Mouse (Mus musculus) lung, postnatal 0 days (tissue): ENCODE results near the gene Mrpl53. TPM values are rescaled to one million over a fixed set of nuclear protein-coding genes. Genes with fewer than 3 reads are reported as not detected.

ENCODE experiments used
- ATAC-seq: fragments of 200-750 bp; cut with Nextera tagmentation; 2 replicates; pipeline ENCODE4 v1.8.0; 2017; ENCODE audit warnings: moderate library complexity
- DNase-seq: peaks from one replicate; pipeline ENCODE4 v3.0.0-alpha.2; 2016; ENCODE audit warnings: low spot score
- H3K27ac ChIP-seq: fragments of 300-500 bp; sonication (generic); 2 replicates; pipeline ENCODE4 v1.5.1; 2014; ENCODE audit warnings: antibody characterized with exemption, mild to moderate bottlenecking, low read length, mixed read lengths
- H3K27me3 ChIP-seq: fragments of 300-500 bp; sonication (generic); replicated peaks from 2 replicates; pipeline ENCODE4 v1.6.1; 2014; ENCODE audit warnings: low read length, mixed read lengths; ENCODE audit not compliant: insufficient read depth
- H3K36me3 ChIP-seq: fragments of 300-500 bp; sonication (generic); 2 replicates; pipeline ENCODE4 v1.6.1; 2014; ENCODE audit warnings: low read length, mixed read lengths; ENCODE audit not compliant: insufficient read depth
- H3K4me1 ChIP-seq: fragments of 300-500 bp; sonication (generic); 2 replicates; pipeline ENCODE4 v1.6.1; 2014; ENCODE audit warnings: antibody characterized with exemption, low read depth, low read length, mixed read lengths; ENCODE audit not compliant: insufficient read depth
- H3K4me2 ChIP-seq: fragments of 300-500 bp; sonication (generic); replicated peaks from 2 replicates; pipeline ENCODE4 v1.6.1; 2014; ENCODE audit warnings: low read depth, mild to moderate bottlenecking, low read length, moderate library complexity, mixed read lengths
- H3K4me3 ChIP-seq: fragments of 300-500 bp; sonication (generic); 2 replicates; pipeline ENCODE4 v1.5.1; 2014; ENCODE audit warnings: low read depth, low read length
- H3K9ac ChIP-seq: fragments of 300-500 bp; sonication (generic); replicated peaks from 2 replicates; pipeline ENCODE4 v1.6.1; 2014; ENCODE audit warnings: low read depth, mild to moderate bottlenecking
- H3K9me3 ChIP-seq: fragments of 300-500 bp; sonication (generic); 2 replicates; pipeline ENCODE4 v1.6.1; 2016; ENCODE audit warnings: low read length, mixed read lengths
- CTCF ChIP-seq: IDR thresholded peaks from 2 replicates; pipeline ENCODE4 v1.5.1; 2016; ENCODE audit warnings: antibody characterized with exemption, mild to moderate bottlenecking
- EP300 ChIP-seq: IDR thresholded peaks from 2 replicates; pipeline ENCODE4 v1.6.1; 2016; ENCODE audit warnings: antibody characterized with exemption, mild to moderate bottlenecking, control low read depth
- WGBS: fragments of 180-500 bp; shearing (Covaris S2); extraction: QIAGEN DNeasy Blood & Tissue Kit; methylation state at CpG from one replicate; pipeline ENCODE4 v1.1.7; 2014; 5-methylcytosine and 5-hydroxymethylcytosine counted together
- polyA plus RNA-seq: library from polyadenylated mRNA; unstranded; fragments of >200 nt; fragmentation: Nextera tagmentation; extraction: Ambion mirVana; gene quantifications from 2 replicates; pipeline ENCODE4 v1.2.1, GENCODE M21; 2015

Mrpl53 gene
- polyA plus RNA-seq, 1 experiment from 2014 or later = 128 TPM

GRCm38 (mm10) chr6:83127419-83127818, 18.6 kb downstream of the Mrpl53 start:
- Histone ChIP-seq H3K36me3 (no peaks in the 10 kb centered on the region), H3K4me1 (peaks cover 9% of the 10 kb centered on the region), H3K9ac (no peak overlapping the region), H3K4me2 (no peak overlapping the region), H3K27ac (no peak overlapping the region), H3K27me3 (no peaks in the 10 kb centered on the region), H3K9me3 (no peaks in the 10 kb centered on the region), H3K4me3 (no peak overlapping the region)
- TF ChIP-seq CTCF (peak; percentile 49), EP300 (no peak)
- DNase-seq (no peak), ATAC-seq (no peak)
- 87% methylated on average over 5 of the region's 5 CpGs for WGBS

GRCm38 (mm10) chr6:83131469-83132034, 22.7 kb downstream of the Mrpl53 start:
- Histone ChIP-seq H3K27ac (peak overlapping the region; percentile 54), H3K4me3 (no peak overlapping the region), H3K4me2 (0 out of 2 replicates have a peak overlapping the region, but pooled peaks have one; percentile 0), H3K27me3 (no peaks in the 10 kb centered on the region), H3K36me3 (no peaks in the 10 kb centered on the region), H3K9me3 (no peaks in the 10 kb centered on the region), H3K9ac (no peak overlapping the region), H3K4me1 (peaks cover 17% of the 10 kb centered on the region; the same call in 1 of the 2 replicates)
- WGBS = 32% methylated on average over 6 of the region's 6 CpGs
- no peak for TF ChIP-seq CTCF
- peak; percentile 82 for TF ChIP-seq EP300
- ATAC-seq = peak; percentile 82
- peak; percentile 90 for DNase-seq

- no peaks in the 10 kb centered on the region for H3K36me3 ChIP-seq
- H3K27me3 ChIP-seq = no peaks in the 10 kb centered on the region
- no peaks in the 10 kb centered on the region for H3K9me3 ChIP-seq
- no peak overlapping the region for H3K4me3 ChIP-seq
- WGBS = 58% methylated on average over 9 of the region's 9 CpGs
- ATAC-seq (no peak), DNase-seq (no peak)
- H3K4me2 ChIP-seq = no peak overlapping the region
- TF ChIP-seq EP300 = no peak
- no peak for TF ChIP-seq CTCF
- H3K27ac ChIP-seq = 0 out of 2 replicates have a peak overlapping the region, but pooled peaks have one; percentile 11
- no peak overlapping the region for H3K9ac ChIP-seq
- H3K4me1 ChIP-seq = peaks cover 20% of the 10 kb centered on the region; the same call in 1 of the 2 replicates
Observed at GRCm38 (mm10) chr6:83132176-83132919, 23.5 kb downstream of the Mrpl53 start.

- Histone ChIP-seq H3K4me2 (no peak overlapping the region), H3K4me1 (peaks cover 23% of the 10 kb centered on the region; the same call in 1 of the 2 replicates), H3K27ac (no peak overlapping the region), H3K4me3 (no peak overlapping the region), H3K9ac (no peak overlapping the region), H3K9me3 (no peaks in the 10 kb centered on the region), H3K27me3 (no peaks in the 10 kb centered on the region), H3K36me3 (no peaks in the 10 kb centered on the region)
- ATAC-seq (no peak), DNase-seq (no peak)
- 60% methylated on average over 3 of the region's 3 CpGs for WGBS
- no peak for TF ChIP-seq CTCF
- TF ChIP-seq EP300 = no peak
Observed at GRCm38 (mm10) chr6:83134226-83134625, 25.4 kb downstream of the Mrpl53 start.

- peak; percentile 44 for DNase-seq
- no peak for ATAC-seq
Observed at GRCm38 (mm10) chr6:83134951-83135513, 26.2 kb downstream of the Mrpl53 start, which contains the start of gene Rtkn. Gene Rtkn (plus strand): TSS chr6:83135463.

GRCm38 (mm10) chr6:83135571-83136161, 26.8 kb downstream of the Mrpl53 start:
- TF ChIP-seq CTCF (no peak), EP300 (no peak)
- Histone ChIP-seq H3K27me3 (no peaks in the 10 kb centered on the region), H3K9ac (peak overlapping the region; percentile 52), H3K27ac (peak overlapping the region; percentile 96), H3K36me3 (no peaks in the 10 kb centered on the region), H3K4me2 (peak overlapping the region; percentile 89), H3K9me3 (no peaks in the 10 kb centered on the region), H3K4me3 (peak overlapping the region; percentile 51), H3K4me1 (peaks cover 23% of the 10 kb centered on the region; the same call in 1 of the 2 replicates)
- 7% methylated on average over 35 of the region's 37 CpGs for WGBS
- DNase-seq (peak; percentile 76), ATAC-seq (peak; percentile 18)

More at GRCm38 (mm10) chr6:83134951-83135513, 26.2 kb downstream of the Mrpl53 start, which contains the start of gene Rtkn:
- Histone ChIP-seq H3K9ac (peak within 1 kb of the TSS; percentile 52), H3K9me3 (no peaks in the 10 kb centered on the region), H3K36me3 (no peaks in the 10 kb centered on the region), H3K4me3 (peak within 1 kb of the TSS; percentile 51), H3K4me2 (peak within 1 kb of the TSS; percentile 89), H3K27me3 (no peaks in the 10 kb centered on the region), H3K27ac (peak within 1 kb of the TSS; percentile 96), H3K4me1 (peaks cover 23% of the 10 kb centered on the region; the same call in 1 of the 2 replicates)
- TF ChIP-seq CTCF (no peak), EP300 (no peak)
- WGBS = 46% methylated on average over 7 of the region's 7 CpGs
